Mouse (Mus musculus) CH12.LX (cell line): ENCODE measurements around the gene Ifi35. TPM values are rescaled to one million over a fixed set of nuclear protein-coding genes. Genes with fewer than 3 reads are reported as not detected.

Experiments
- DNase-seq: peaks from one replicate; pipeline ENCODE4 v3.0.0-alpha.2; 2013; ENCODE audit errors: extremely low read depth
- H3K27ac ChIP-seq: 2 replicates; pipeline ENCODE4 v1.5.1; 2012; ENCODE audit warnings: low read depth, mild to moderate bottlenecking, control low read depth, moderate library complexity; ENCODE audit not compliant: insufficient read depth
- H3K27me3 ChIP-seq: replicated peaks from 2 replicates; pipeline ENCODE3; 2012; ENCODE audit warnings: inconsistent platforms
- H3K36me3 ChIP-seq, 2 experiments: replicated peaks in 1 of 2; 2 replicates each; pipeline versions ENCODE3 to v1.6.1; 2012; ENCODE audit warnings: inconsistent platforms in 1 of 2, low read length in 1 of 2, mild to moderate bottlenecking in 1 of 2, mixed read lengths in 1 of 2, moderate library complexity in 1 of 2; ENCODE audit not compliant: control insufficient read depth in 1 of 2, insufficient read depth in 1 of 2
- H3K4me1 ChIP-seq, 2 experiments: 2 replicates each; pipeline ENCODE4 v1.6.1; 2012; ENCODE audit warnings: inconsistent platforms in 1 of 2, moderate library complexity in 1 of 2; ENCODE audit not compliant: insufficient read depth in 2 of 2, control insufficient read depth in 1 of 2
- H3K4me2 ChIP-seq: 2 replicates; pipeline ENCODE4 v1.6.1; 2012; ENCODE audit warnings: low read depth, mild to moderate bottlenecking, control low read depth; ENCODE audit not compliant: poor library complexity, insufficient read depth, severe bottlenecking
- H3K4me3 ChIP-seq, 3 experiments: fragments of 150-350 bp in 1 of 3; sonication (generic) in 1 of 3; replicated peaks in 1 of 3; 2 replicates each; pipeline versions ENCODE3 to v1.5.1; 2011 to 2012; ENCODE audit warnings: low read depth in 2 of 3, low read length in 2 of 3, mild to moderate bottlenecking in 2 of 3, moderate library complexity in 2 of 3, control low read depth in 1 of 3, improper control_type of control experiment in 1 of 3, inconsistent platforms in 1 of 3, mixed read lengths in 1 of 3; ENCODE audit not compliant: poor library complexity in 1 of 3
- H3K79me2 ChIP-seq: replicated peaks from 2 replicates; pipeline ENCODE4 v1.6.1; 2012; ENCODE audit warnings: mild to moderate bottlenecking, moderate library complexity; ENCODE audit not compliant: control insufficient read depth, poor library complexity, insufficient read depth, severe bottlenecking; ENCODE audit errors: extremely low read depth
- H3K9ac ChIP-seq: 2 replicates; pipeline ENCODE4 v1.6.1; 2012; ENCODE audit warnings: low read depth, mild to moderate bottlenecking, control low read depth, moderate library complexity; ENCODE audit not compliant: insufficient read depth
- H3K9me3 ChIP-seq: replicated peaks from 2 replicates; pipeline ENCODE3; 2012; ENCODE audit warnings: low read length, inconsistent platforms, mixed read lengths
- CHD1 ChIP-seq: IDR thresholded peaks from 2 replicates; pipeline ENCODE4 v1.6.1; 2012; ENCODE audit warnings: low read depth, low read length, improper control_type of control experiment, inconsistent platforms
- CHD2 ChIP-seq: IDR thresholded peaks from 2 replicates; pipeline ENCODE4 v1.6.1; 2011; ENCODE audit warnings: low read length, improper control_type of control experiment
- CTCF ChIP-seq, 2 experiments: IDR thresholded peaks in 1 of 2; conservative IDR thresholded peaks in 1 of 2; 2 replicates each; pipeline ENCODE4 v1.5.1; 2011 to 2012; ENCODE audit warnings: low read depth in 2 of 2, low read length in 2 of 2, improper control_type of control experiment in 1 of 2, inconsistent platforms in 1 of 2, mild to moderate bottlenecking in 1 of 2, moderate library complexity in 1 of 2
- EP300 ChIP-seq: IDR thresholded peaks from 2 replicates; pipeline ENCODE4 v1.6.1; 2011; ENCODE audit warnings: low read length, improper control_type of control experiment
- ETS1 ChIP-seq: conservative IDR thresholded peaks from 2 replicates; pipeline ENCODE4 v1.6.1; 2012; ENCODE audit warnings: low read depth, mild to moderate bottlenecking, inconsistent platforms, low read length, improper control_type of control experiment, moderate library complexity
- GABPA ChIP-seq: IDR thresholded peaks from 2 replicates; pipeline ENCODE4 v1.6.1; 2012; ENCODE audit warnings: low read depth, low read length, improper control_type of control experiment, inconsistent platforms; ENCODE audit not compliant: insufficient replicate concordance
- HCFC1 ChIP-seq: IDR thresholded peaks from 2 replicates; pipeline ENCODE4 v1.6.1; 2012; ENCODE audit warnings: low read depth, mild to moderate bottlenecking, inconsistent platforms, low read length, improper control_type of control experiment
- JUND ChIP-seq: conservative IDR thresholded peaks from 2 replicates; pipeline ENCODE4 v1.6.1; 2011; ENCODE audit warnings: low read depth, low read length, improper control_type of control experiment
- KAT2A ChIP-seq: IDR thresholded peaks from 2 replicates; pipeline ENCODE4 v1.6.1; 2012; ENCODE audit warnings: low read length, improper control_type of control experiment, inconsistent platforms; ENCODE audit not compliant: insufficient replicate concordance
- MAZ ChIP-seq: IDR thresholded peaks from 2 replicates; pipeline ENCODE4 v1.6.1; 2012; ENCODE audit warnings: low read depth, mild to moderate bottlenecking, inconsistent platforms, low read length, improper control_type of control experiment, moderate library complexity
- MEF2A ChIP-seq: IDR thresholded peaks from 2 replicates; pipeline ENCODE4 v1.6.1; 2014; ENCODE audit warnings: low read depth, mild to moderate bottlenecking, inconsistent platforms, low read length, improper control_type of control experiment, borderline replicate concordance
- MXI1 ChIP-seq: IDR thresholded peaks from 2 replicates; pipeline ENCODE4 v1.6.1; 2011; ENCODE audit warnings: mild to moderate bottlenecking, low read depth, low read length, improper control_type of control experiment
- MYC ChIP-seq: IDR thresholded peaks from 2 replicates; pipeline ENCODE4 v1.6.1; 2011; ENCODE audit warnings: low read depth, mild to moderate bottlenecking, improper control_type of control experiment, low read length
- NELFE ChIP-seq: IDR thresholded peaks from 2 replicates; pipeline ENCODE4 v1.6.1; 2011; ENCODE audit warnings: low read depth, low read length, improper control_type of control experiment
- NRF1 ChIP-seq: IDR thresholded peaks from 2 replicates; pipeline ENCODE4 v1.6.1; 2014; ENCODE audit warnings: low read depth, mild to moderate bottlenecking, inconsistent platforms, low read length, improper control_type of control experiment, moderate library complexity
- PAX5 ChIP-seq: IDR thresholded peaks from 2 replicates; pipeline ENCODE4 v1.6.1; 2012; ENCODE audit warnings: low read length, inconsistent platforms, mixed read lengths
- RAD21 ChIP-seq: IDR thresholded peaks from 2 replicates; pipeline ENCODE4 v1.6.1; 2011; ENCODE audit warnings: low read depth, mild to moderate bottlenecking, low read length, improper control_type of control experiment, moderate library complexity
- RCOR1 ChIP-seq: conservative IDR thresholded peaks from 2 replicates; pipeline ENCODE4 v1.6.1; 2012; ENCODE audit warnings: low read depth, mild to moderate bottlenecking, inconsistent platforms, low read length, improper control_type of control experiment
- SIN3A ChIP-seq: IDR thresholded peaks from 2 replicates; pipeline ENCODE4 v1.6.1; 2012; ENCODE audit warnings: low read length, improper control_type of control experiment, inconsistent platforms
- SMC3 ChIP-seq: IDR thresholded peaks from 2 replicates; pipeline ENCODE4 v1.6.1; 2011; ENCODE audit warnings: low read depth, low read length, improper control_type of control experiment
- TBP ChIP-seq: conservative IDR thresholded peaks from 2 replicates; pipeline ENCODE4 v1.6.1; 2011; ENCODE audit warnings: low read depth, low read length, improper control_type of control experiment
- UBTF ChIP-seq: IDR thresholded peaks from 2 replicates; pipeline ENCODE4 v1.6.1; 2012; ENCODE audit warnings: low read depth, mild to moderate bottlenecking, inconsistent platforms, low read length, improper control_type of control experiment, moderate library complexity
- USF2 ChIP-seq: conservative IDR thresholded peaks from 2 replicates; pipeline ENCODE4 v1.6.1; 2011; ENCODE audit warnings: low read depth, low read length, improper control_type of control experiment
- ZC3H11A ChIP-seq: IDR thresholded peaks from 2 replicates; pipeline ENCODE4 v1.6.1; 2012; ENCODE audit warnings: low read depth, mild to moderate bottlenecking, inconsistent platforms, low read length, improper control_type of control experiment
- ZKSCAN1 ChIP-seq: IDR thresholded peaks from 2 replicates; pipeline ENCODE4 v1.6.1; 2012; ENCODE audit warnings: low read depth, inconsistent platforms, low read length, improper control_type of control experiment, borderline replicate concordance
- ZMIZ1 ChIP-seq: IDR thresholded peaks from 2 replicates; pipeline ENCODE4 v1.6.1; 2012; ENCODE audit warnings: low read depth, mild to moderate bottlenecking, inconsistent platforms, low read length, improper control_type of control experiment
- dilution Hi-C: fragments of 300-500 bp; cut with MboI; formaldehyde crosslinking; loops from 2 replicates; pipeline ENCODE4 v1.14.3; 2020; ENCODE audit warnings: low sequenced_read_pairs; ENCODE audit not compliant: extremely low pct_unique_long_range_greater_than_20kb, extremely low pct_ligation_motif_present
- in situ Hi-C: fragments of 300-500 bp; cut with MboI; formaldehyde crosslinking; loops from 3 replicates; pipeline ENCODE4 v1.14.3; 2019; ENCODE audit warnings: low sequenced_read_pairs, low pct_ligation_motif_present, low pct_unique_long_range_greater_than_20kb, mixed read lengths
- polyA plus RNA-seq: library from polyadenylated mRNA; unstranded; fragments of >175 nt; gene quantifications from 2 replicates; pipeline ENCODE4 v1.2.1, GENCODE M21; 2012; ENCODE audit warnings: low read depth; ENCODE audit not compliant: insufficient read length
- total RNA-seq, 2 experiments: library from RNA; depleted of rRNA; stranded (reverse); fragments of 300-350 nt in 1 of 2; fragments of >200 nt in 1 of 2; gene quantifications; 2 replicates each; pipeline ENCODE4 v1.2.3; 2012 to 2014

Gene Ifi35
- total and polyA plus RNA-seq, 3 experiments, result 49.3 to 79.1 (median 63.7) TPM

DNA sequence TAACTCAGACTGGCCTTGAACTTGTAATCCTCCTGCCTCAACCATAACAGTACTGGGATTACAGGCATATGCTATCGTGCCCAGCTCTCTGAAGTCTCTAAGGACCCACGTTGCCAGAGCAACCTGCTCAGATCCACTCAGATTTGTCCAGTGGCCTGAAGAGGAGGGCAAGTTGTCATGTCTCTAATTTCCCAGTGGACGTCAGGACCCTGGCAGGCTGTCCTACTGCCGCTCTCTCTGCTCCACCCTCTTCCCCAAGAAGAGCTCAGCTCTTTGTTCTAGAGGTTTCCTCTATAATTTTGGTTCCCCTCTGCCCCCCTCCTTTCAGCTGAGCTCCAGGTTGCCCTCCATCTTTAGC, 29.0 kb downstream of the Ifi35 start:
- dilution Hi-C loops (no loop called here), in situ Hi-C loops (no loop called here)
- no peak overlapping the region for H3K27ac ChIP-seq
- TF ChIP-seq MYC, result no peak
- TF ChIP-seq ETS1, result no peak
- no peak for TF ChIP-seq ZKSCAN1
- TF ChIP-seq MEF2A, result no peak
- TF ChIP-seq TBP, result no peak
- TF ChIP-seq GABPA, result no peak
- no peak for TF ChIP-seq ZMIZ1
- no peak for TF ChIP-seq RCOR1
- TF ChIP-seq SIN3A, result no peak
- no peak for TF ChIP-seq CHD2
- TF ChIP-seq MXI1, result no peak
- no peak for TF ChIP-seq NRF1
- TF ChIP-seq CTCF (conservative IDR thresholded peaks at IDR 0.05 in 1 of 2, IDR thresholded peaks at IDR 0.05 in 1 of 2; ENCODE audit: low read depth in 2 of 2, low read length in 2 of 2), result no peak
- TF ChIP-seq UBTF, result no peak
- TF ChIP-seq USF2, result no peak
- no peak overlapping the region for H3K4me2 ChIP-seq
- no peak for DNase-seq
- H3K36me3 ChIP-seq, result no peaks in the 10 kb centered on the region
- peaks cover 12 to 21% of the 10 kb centered on the region in 2 experiments for H3K4me1 ChIP-seq
- H3K4me3 ChIP-seq, result no peak overlapping the region
- H3K27me3 ChIP-seq, result no peaks in the 10 kb centered on the region
- H3K9me3 ChIP-seq, result no peaks in the 10 kb centered on the region
- no peaks in the 10 kb centered on the region for H3K79me2 ChIP-seq
- no peak overlapping the region for H3K9ac ChIP-seq

- in situ Hi-C loops, result no loop called here
- H3K4me1 ChIP-seq, result peaks cover 10 to 16% of the 10 kb centered on the region in 2 experiments
- no peak for TF ChIP-seq SIN3A
- TF ChIP-seq ZKSCAN1, result no peak
- no peak for TF ChIP-seq MAZ
- no peak for TF ChIP-seq NELFE
- no peak for TF ChIP-seq ZC3H11A
- no peak for TF ChIP-seq MEF2A
- no peak for TF ChIP-seq HCFC1
- TF ChIP-seq PAX5, result no peak
- TF ChIP-seq EP300, result no peak
- no peak for TF ChIP-seq GABPA
- TF ChIP-seq SMC3, result no peak
- no peak for TF ChIP-seq KAT2A
- no peak for TF ChIP-seq CHD1
- no peak for TF ChIP-seq JUND
- no peak for TF ChIP-seq USF2
- no peak for TF ChIP-seq RAD21
- no peak for TF ChIP-seq TBP
- TF ChIP-seq, all 38 proteins: peak for 0
These were observed 29.5 kb downstream of the Ifi35 start for GRCm38 (mm10) chr11:101477552-101478211.

More at GRCm38 (mm10) chr11:101477552-101478211, 29.5 kb downstream of the Ifi35 start:
- dilution Hi-C loops, result no loop called here
- Histone ChIP-seq H3K4me3 (no peak overlapping the region), H3K36me3 (no peaks in the 10 kb centered on the region), H3K27ac (no peak overlapping the region), H3K4me2 (no peak overlapping the region), H3K9me3 (no peaks in the 10 kb centered on the region), H3K27me3 (no peaks in the 10 kb centered on the region), H3K79me2 (no peaks in the 10 kb centered on the region), H3K9ac (no peak overlapping the region)
- no peak for DNase-seq
